Mouse (Mus musculus) hindbrain, embryonic 12.5 days (tissue): ENCODE measurements at regions not wholly inside any gene's neighbourhood (a gene's known extent, or its start where the extent isn't known, plus 50 kb on each side); places are given as distances from the start of the nearest gene placed in this dataset.
A peak's percentile ranks its signal among the peaks of the same experiment; 100 is the strongest.
"Not testable (repeated sequence)": the region's sequence is repeated elsewhere in the genome, so short reads cannot be mapped to it uniquely, and the experiment has no call there.

Source experiments
- ATAC-seq: fragments of 200-750 bp; cut with Nextera tagmentation; 2 replicates; pipeline ENCODE4 v1.8.0; 2017; ENCODE audit warnings: moderate TSS enrichment; ENCODE audit not compliant: low FRiP score
- H3K27ac ChIP-seq: fragments of 300-500 bp; sonication (generic); 2 replicates; pipeline ENCODE4 v1.5.1; 2016; ENCODE audit warnings: mild to moderate bottlenecking
- H3K27me3 ChIP-seq: fragments of 300-500 bp; sonication (generic); 2 replicates; pipeline ENCODE4 v1.6.1; 2016; ENCODE audit warnings: mild to moderate bottlenecking
- H3K36me3 ChIP-seq: fragments of 300-500 bp; sonication (generic); 2 replicates; pipeline ENCODE4 v1.6.1; 2016; ENCODE audit warnings: mild to moderate bottlenecking
- H3K4me1 ChIP-seq: fragments of 300-500 bp; sonication (generic); 2 replicates; pipeline ENCODE4 v1.6.1; 2016
- H3K4me2 ChIP-seq: fragments of 300-500 bp; sonication (generic); replicated peaks from 2 replicates; pipeline ENCODE4 v1.6.1; 2016; ENCODE audit warnings: mild to moderate bottlenecking
- H3K4me3 ChIP-seq: fragments of 300-500 bp; sonication (generic); 2 replicates; pipeline ENCODE4 v1.5.1; 2016; ENCODE audit warnings: mild to moderate bottlenecking
- H3K9ac ChIP-seq: fragments of 300-500 bp; sonication (generic); 2 replicates; pipeline ENCODE4 v1.6.1; 2016; ENCODE audit warnings: mild to moderate bottlenecking, moderate library complexity
- H3K9me3 ChIP-seq: fragments of 300-500 bp; sonication (generic); replicated peaks from 2 replicates; pipeline ENCODE4 v1.6.1; 2016; ENCODE audit warnings: mild to moderate bottlenecking
- WGBS: fragments of 180-500 bp; shearing (Covaris S2); methylation state at CpG from one replicate; pipeline ENCODE4 v1.1.7; 2016; 5-methylcytosine and 5-hydroxymethylcytosine counted together

GRCm38 (mm10) chr3:78581100-78581499 is 705.2 kb downstream of the Rapgef2 start:
- H3K27ac ChIP-seq, result no peak overlapping the region
- no peaks in the 10 kb centered on the region for H3K4me1 ChIP-seq
- no peaks in the 10 kb centered on the region for H3K27me3 ChIP-seq
- no peaks in the 10 kb centered on the region for H3K9me3 ChIP-seq
- no peak overlapping the region for H3K4me2 ChIP-seq
- H3K9ac ChIP-seq, result no peak overlapping the region
- H3K4me3 ChIP-seq, result no peak overlapping the region
- no peaks in the 10 kb centered on the region for H3K36me3 ChIP-seq
- ATAC-seq, result no peak
- 63% methylated on average over 3 of the region's 3 CpGs for WGBS

- no peak overlapping the region for H3K4me2 ChIP-seq
- peak; percentile 75 for ATAC-seq
- no peaks in the 10 kb centered on the region for H3K9me3 ChIP-seq
- H3K9ac ChIP-seq, result no peak overlapping the region
- WGBS, result 17% methylated on average over 2 of the region's 2 CpGs
- H3K27me3 ChIP-seq, result no peaks in the 10 kb centered on the region
- no peaks in the 10 kb centered on the region for H3K36me3 ChIP-seq
- H3K4me1 ChIP-seq, result 0 out of 2 replicates have a peak, but pooled peaks cover 4% of the 10 kb centered on the region
- H3K27ac ChIP-seq, result 0 out of 2 replicates have a peak overlapping the region, but pooled peaks have one; percentile 40
- no peak overlapping the region for H3K4me3 ChIP-seq
Measured at GRCm38 (mm10) chr3:78575667-78576464, 710.5 kb downstream of the Rapgef2 start.

GRCm38 (mm10) chr3:78574807-78575206 is 711.5 kb downstream of the Rapgef2 start:
- no peak for ATAC-seq
- Histone ChIP-seq H3K27me3 (no peaks in the 10 kb centered on the region), H3K9me3 (no peaks in the 10 kb centered on the region), H3K9ac (no peak overlapping the region), H3K4me3 (no peak overlapping the region), H3K27ac (no peak overlapping the region), H3K36me3 (no peaks in the 10 kb centered on the region), H3K4me1 (0 out of 2 replicates have a peak, but pooled peaks cover 4% of the 10 kb centered on the region), H3K4me2 (no peak overlapping the region)
- 79% methylated on average over 3 of the region's 3 CpGs for WGBS

- Histone ChIP-seq H3K4me3 (no peak overlapping the region), H3K27ac (no peak overlapping the region), H3K4me2 (no peak overlapping the region), H3K36me3 (no peaks in the 10 kb centered on the region), H3K27me3 (no peaks in the 10 kb centered on the region), H3K9me3 (no peaks in the 10 kb centered on the region), H3K4me1 (0 out of 2 replicates have a peak, but pooled peaks cover 4% of the 10 kb centered on the region), H3K9ac (no peak overlapping the region)
- no peak for ATAC-seq
- WGBS, result 90% methylated on average over 6 of the region's 6 CpGs
Measured at GRCm38 (mm10) chr3:78573299-78573698, 713.0 kb downstream of the Rapgef2 start.

- H3K4me3 ChIP-seq, H3K27me3 ChIP-seq, ATAC-seq, H3K36me3 ChIP-seq, H3K27ac ChIP-seq, H3K4me2 ChIP-seq, H3K4me1 ChIP-seq, H3K9me3 ChIP-seq, H3K9ac ChIP-seq: not testable (repeated sequence)
Measured at GRCm38 (mm10) chr3:78564926-78565325, 721.4 kb downstream of the Rapgef2 start.
